Comparison of ENCODE assay signal across 11 mouse cellular contexts in the genomic region with DNA sequence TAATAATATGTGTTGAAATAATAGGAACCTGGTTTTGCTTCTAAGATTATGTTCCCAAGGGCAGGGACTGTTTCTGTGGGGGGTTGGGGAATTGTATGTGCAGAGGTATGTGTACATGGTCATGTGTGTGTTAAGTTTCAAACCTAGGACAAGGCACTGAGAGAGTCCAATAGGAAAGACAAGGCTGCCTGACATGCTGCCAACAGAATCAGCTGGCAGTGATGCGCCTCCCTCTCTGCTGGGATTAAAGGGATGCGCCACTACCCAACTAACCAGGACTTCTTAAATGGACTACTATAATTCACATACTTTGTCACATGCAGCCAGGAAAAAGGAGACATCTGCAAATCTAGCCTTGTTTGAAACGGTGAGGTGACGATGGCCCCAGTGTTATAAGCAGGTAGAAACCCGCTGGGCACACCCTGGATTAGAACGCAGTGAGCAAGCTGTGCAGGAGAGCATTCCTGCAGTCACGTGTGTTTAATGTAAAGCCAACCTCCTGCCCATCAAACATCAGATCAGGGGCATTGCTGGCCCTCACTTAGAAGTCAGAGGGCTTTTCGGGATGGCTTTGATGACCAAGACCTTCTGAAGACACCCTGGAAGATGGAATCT. TPM values are rescaled to one million over a fixed set of nuclear protein-coding genes. Genes with fewer than 3 reads are reported as not detected.
DNase-seq lines count a peak whose midpoint lies in the region; ATAC-seq lines count a peak whose summit lies in the region.
"Had no signal": no experiment of that assay in that cellular context is flagged by ENCODE, and none has a peak within 500 bp of the region (broad histone marks: within the 10 kb centered on the region; RNA-seq: fewer than 3 reads in every experiment).

No protein-coding gene starts in this region.

- no peak overlapping the region for H3K4me3 ChIP-seq in forebrain, embryonic 14.5 days (ENCODE audit: low read depth, low read length)
- no peak overlapping the region for H3K4me3 ChIP-seq in forebrain, embryonic 12.5 days (replicated peaks)
- H3K4me3 ChIP-seq in lung, embryonic 15.5 days, result no peak overlapping the region
- H3K4me3 ChIP-seq in hindbrain, embryonic 15.5 days, result no peak overlapping the region
- H3K4me3 ChIP-seq in stomach, embryonic 16.5 days (replicated peaks; ENCODE audit: low read length), result no peak overlapping the region
- H3K4me3 ChIP-seq in liver, embryonic 11.5 days (ENCODE audit: low read depth, low read length), result no peak overlapping the region

- DNase-seq in forebrain, embryonic 14.5 days (ENCODE audit: low spot score), result peak; percentile 38
- DNase-seq in lung, postnatal 36 days, result no peak
- DNase-seq in liver, embryonic 11.5 days (ENCODE audit: low spot score), result no peak
- no peak for DNase-seq in kidney, adult 9 months
- DNase-seq: gastrocnemius, postnatal 36 days; kidney, adult 8-10 months had no signal

- no peak overlapping the region for H3K9ac ChIP-seq in forebrain, embryonic 14.5 days (ENCODE audit: low read length)
- H3K9ac ChIP-seq in forebrain, embryonic 12.5 days, result no peak overlapping the region
- no peak overlapping the region for H3K9ac ChIP-seq in lung, embryonic 15.5 days
- H3K9ac ChIP-seq in hindbrain, embryonic 15.5 days, result no peak overlapping the region
- H3K9ac ChIP-seq in stomach, embryonic 16.5 days (ENCODE audit: low read length), result peak overlapping the region; percentile 61; the same call in 1 of the 2 replicates
- H3K9ac ChIP-seq in liver, embryonic 11.5 days (ENCODE audit: low read depth, low read length), result no peak overlapping the region
- H3K9ac ChIP-seq: limb, embryonic 15.5 days had no signal

- H3K27me3 ChIP-seq in forebrain, embryonic 14.5 days (replicated peaks; ENCODE audit: control insufficient read depth, insufficient read depth, low read length), result no peaks in the 10 kb centered on the region; the same call in 1 of the 2 replicates
- H3K27me3 ChIP-seq in forebrain, embryonic 12.5 days, result peaks cover 12% of the 10 kb centered on the region
- H3K27me3 ChIP-seq in lung, embryonic 15.5 days, result no peaks in the 10 kb centered on the region
- no peaks in the 10 kb centered on the region for H3K27me3 ChIP-seq in hindbrain, embryonic 15.5 days
- no peaks in the 10 kb centered on the region for H3K27me3 ChIP-seq in stomach, embryonic 16.5 days (ENCODE audit: control insufficient read depth, insufficient read depth, low read length)
- H3K27me3 ChIP-seq in liver, embryonic 11.5 days (replicated peaks; ENCODE audit: control insufficient read depth, insufficient read depth, low read length), result no peaks in the 10 kb centered on the region

- H3K36me3 ChIP-seq in forebrain, embryonic 14.5 days (ENCODE audit: control insufficient read depth, insufficient read depth, low read length), result no peaks in the 10 kb centered on the region
- H3K36me3 ChIP-seq in forebrain, embryonic 12.5 days (replicated peaks), result no peaks in the 10 kb centered on the region
- H3K36me3 ChIP-seq in lung, embryonic 15.5 days, result no peaks in the 10 kb centered on the region
- H3K36me3 ChIP-seq in hindbrain, embryonic 15.5 days, result no peaks in the 10 kb centered on the region
- no peaks in the 10 kb centered on the region for H3K36me3 ChIP-seq in stomach, embryonic 16.5 days (ENCODE audit: control insufficient read depth, insufficient read depth, low read length)
- H3K36me3 ChIP-seq in liver, embryonic 11.5 days (ENCODE audit: control insufficient read depth, insufficient read depth, low read length), result no peaks in the 10 kb centered on the region
- H3K36me3 ChIP-seq: limb, embryonic 15.5 days had no signal

- 45% methylated on average over 8 of the region's 8 CpGs for WGBS in forebrain, embryonic 14.5 days
- 41% methylated on average over 8 of the region's 8 CpGs for WGBS in forebrain, embryonic 12.5 days
- 35% methylated on average over 8 of the region's 8 CpGs for WGBS in lung, embryonic 15.5 days
- WGBS in hindbrain, embryonic 15.5 days, result 36% methylated on average over 8 of the region's 8 CpGs
- WGBS in stomach, embryonic 16.5 days, result 45% methylated on average over 8 of the region's 8 CpGs
- 54% methylated on average over 8 of the region's 8 CpGs for WGBS in liver, embryonic 11.5 days

- H3K9me3 ChIP-seq in forebrain, embryonic 14.5 days (replicated peaks; ENCODE audit: control insufficient read depth, low read length), result no peaks in the 10 kb centered on the region
- no peaks in the 10 kb centered on the region for H3K9me3 ChIP-seq in forebrain, embryonic 12.5 days
- H3K9me3 ChIP-seq in lung, embryonic 15.5 days, result no peaks in the 10 kb centered on the region
- no peaks in the 10 kb centered on the region for H3K9me3 ChIP-seq in hindbrain, embryonic 15.5 days
- H3K9me3 ChIP-seq in stomach, embryonic 16.5 days (replicated peaks; ENCODE audit: control insufficient read depth, low read length), result no peaks in the 10 kb centered on the region
- H3K9me3 ChIP-seq in liver, embryonic 11.5 days (ENCODE audit: control insufficient read depth, low read length), result no peaks in the 10 kb centered on the region
- H3K9me3 ChIP-seq: limb, embryonic 15.5 days had no signal

- H3K4me2 ChIP-seq in forebrain, embryonic 14.5 days (ENCODE audit: low read length), result peak overlapping the region; percentile 43; the same call in 1 of the 2 replicates
- H3K4me2 ChIP-seq in forebrain, embryonic 12.5 days, result no peak overlapping the region
- H3K4me2 ChIP-seq in lung, embryonic 15.5 days, result peak overlapping the region; percentile 46; the same call in 1 of the 2 replicates
- H3K4me2 ChIP-seq in hindbrain, embryonic 15.5 days, result peak overlapping the region; percentile 54; the same call in 1 of the 2 replicates
- peak overlapping the region; percentile 51; the same call in 1 of the 2 replicates for H3K4me2 ChIP-seq in stomach, embryonic 16.5 days (ENCODE audit: low read depth, low read length)
- no peak overlapping the region; the same call in 1 of the 2 replicates for H3K4me2 ChIP-seq in liver, embryonic 11.5 days

- ATAC-seq in forebrain, embryonic 14.5 days, result no peak
- ATAC-seq in forebrain, embryonic 12.5 days (ENCODE audit: low FRiP score), result no peak
- no peak for ATAC-seq in lung, embryonic 15.5 days (ENCODE audit: borderline replicate concordance, extremely low read depth, low FRiP score, low TSS enrichment)
- ATAC-seq in hindbrain, embryonic 15.5 days (ENCODE audit: low FRiP score, low read depth), result no peak
- ATAC-seq in stomach, embryonic 16.5 days (ENCODE audit: insufficient read depth, low FRiP score), result no peak
- no peak for ATAC-seq in liver, embryonic 11.5 days (replicated peaks; ENCODE audit: low FRiP score)

- no peak overlapping the region for H3K27ac ChIP-seq in forebrain, embryonic 14.5 days (ENCODE audit: low read depth, low read length)
- no peak overlapping the region for H3K27ac ChIP-seq in forebrain, embryonic 12.5 days
- H3K27ac ChIP-seq in lung, embryonic 15.5 days, result 0 out of 2 replicates have a peak overlapping the region, but pooled peaks have one; percentile 22
- H3K27ac ChIP-seq in hindbrain, embryonic 15.5 days (replicated peaks), result peak overlapping the region; percentile 27; the same call in 1 of the 2 replicates
- peak overlapping the region; percentile 72 for H3K27ac ChIP-seq in stomach, embryonic 16.5 days (ENCODE audit: low read length)
- H3K27ac ChIP-seq in liver, embryonic 11.5 days (ENCODE audit: low read depth, low read length), result no peak overlapping the region
- H3K27ac ChIP-seq: limb, embryonic 15.5 days had no signal

- H3K4me1 ChIP-seq in forebrain, embryonic 14.5 days (ENCODE audit: control insufficient read depth, insufficient read depth, low read length), result peaks cover 7% of the 10 kb centered on the region
- peaks cover 47% of the 10 kb centered on the region for H3K4me1 ChIP-seq in forebrain, embryonic 12.5 days
- peaks cover 30% of the 10 kb centered on the region for H3K4me1 ChIP-seq in lung, embryonic 15.5 days
- H3K4me1 ChIP-seq in hindbrain, embryonic 15.5 days (replicated peaks), result peaks cover 25% of the 10 kb centered on the region
- peaks cover 12% of the 10 kb centered on the region; the same call in 1 of the 2 replicates for H3K4me1 ChIP-seq in stomach, embryonic 16.5 days (ENCODE audit: control insufficient read depth, insufficient read depth, low read length)
- peaks cover 13% of the 10 kb centered on the region for H3K4me1 ChIP-seq in liver, embryonic 11.5 days (replicated peaks; ENCODE audit: control insufficient read depth, insufficient read depth, low read length)

RNA-seq across cellular contexts. Expression of a gene that starts 4.0 kb away (rescaled TPM):
- 5.1 and 6.3 TPM in 2 replicates for polyA plus RNA-seq in forebrain, embryonic 14.5 days (2014; fragmentation: Nextera tagmentation; extraction: Ambion mirVana)
- 10.4 and 12.4 TPM in 2 replicates for polyA plus RNA-seq in forebrain, embryonic 12.5 days (2016; fragmentation: Nextera tagmentation; extraction: Ambion mirVana)
- 6.6 and 7.5 TPM in 2 replicates for polyA plus RNA-seq in lung, embryonic 15.5 days (2015; fragmentation: Nextera tagmentation; extraction: Ambion mirVana)
- polyA plus RNA-seq in hindbrain, embryonic 15.5 days (2015; fragmentation: Nextera tagmentation; extraction: Ambion mirVana), result 8.3 and 8.5 TPM in 2 replicates
- 7.5 and 8.2 TPM in 2 replicates for polyA plus RNA-seq in stomach, embryonic 16.5 days (2015; fragmentation: Nextera tagmentation; extraction: Ambion mirVana)
- polyA plus RNA-seq in liver, embryonic 11.5 days (2014; fragmentation: Nextera tagmentation; extraction: Ambion mirVana), result 6.1 and 7.6 TPM in 2 replicates

RNA-seq across cellular contexts. Expression of a gene that starts 33.2 kb away (rescaled TPM):
- polyA plus RNA-seq in forebrain, embryonic 14.5 days (2014; fragmentation: Nextera tagmentation; extraction: Ambion mirVana), result 29.0 and 33.2 TPM in 2 replicates
- 28.2 and 30.2 TPM in 2 replicates for polyA plus RNA-seq in forebrain, embryonic 12.5 days (2016; fragmentation: Nextera tagmentation; extraction: Ambion mirVana)
- 16.7 and 19.1 TPM in 2 replicates for polyA plus RNA-seq in lung, embryonic 15.5 days (2015; fragmentation: Nextera tagmentation; extraction: Ambion mirVana)
- 21.3 and 24.6 TPM in 2 replicates for polyA plus RNA-seq in hindbrain, embryonic 15.5 days (2015; fragmentation: Nextera tagmentation; extraction: Ambion mirVana)
- polyA plus RNA-seq in stomach, embryonic 16.5 days (2015; fragmentation: Nextera tagmentation; extraction: Ambion mirVana), result 15.3 and 19.2 TPM in 2 replicates
- polyA plus RNA-seq in liver, embryonic 11.5 days (2014; fragmentation: Nextera tagmentation; extraction: Ambion mirVana), result 12.0 and 14.1 TPM in 2 replicates

Comparison
In these comparisons a context has a peak if more than half of its experiments do, and no peak if none do; other contexts are left out.
1. H3K4me2 ChIP-seq: peak in forebrain, embryonic 14.5 days (single experiment), lung, embryonic 15.5 days (single experiment), hindbrain, embryonic 15.5 days (single experiment) and stomach, embryonic 16.5 days (single experiment); none in forebrain, embryonic 12.5 days (single experiment) and liver, embryonic 11.5 days (single experiment).
2. H3K27ac ChIP-seq: peak in lung, embryonic 15.5 days (single experiment), hindbrain, embryonic 15.5 days (single experiment) and stomach, embryonic 16.5 days (single experiment); none in forebrain, embryonic 14.5 days (single experiment), forebrain, embryonic 12.5 days (single experiment) and liver, embryonic 11.5 days (single experiment).